Mouse (Mus musculus) bone marrow, adult 2 months (tissue): ENCODE measurements at regions not wholly inside any gene's neighbourhood (a gene's known extent, or its start where the extent isn't known, plus 50 kb on each side); places are given as distances from the start of the nearest gene placed in this dataset.

Experiments
- H3K27ac ChIP-seq: fragments of 200-500 bp; 2 replicates; pipeline ENCODE4 v1.5.1; 2012; ENCODE audit warnings: low read depth, mild to moderate bottlenecking, control low read depth, inconsistent platforms, low read length; ENCODE audit not compliant: control insufficient read depth, poor library complexity, insufficient read depth
- H3K4me1 ChIP-seq: fragments of 200-500 bp; 2 replicates; pipeline ENCODE4 v1.6.1; 2011; ENCODE audit warnings: low read length; ENCODE audit not compliant: control insufficient read depth, insufficient read depth
- H3K4me3 ChIP-seq: fragments of 200-500 bp; replicated peaks from 2 replicates; pipeline ENCODE3; 2011; ENCODE audit warnings: mild to moderate bottlenecking, low read depth, low read length, control low read depth; ENCODE audit not compliant: control insufficient read depth
- CTCF ChIP-seq: fragments of 200-500 bp; IDR thresholded peaks from 2 replicates; pipeline ENCODE4 v1.5.1; 2011; ENCODE audit warnings: low read length, control low read depth; ENCODE audit not compliant: control insufficient read depth, insufficient read depth
- POLR2A ChIP-seq: fragments of 200-500 bp; IDR thresholded peaks from 2 replicates; pipeline ENCODE4 v1.6.1; 2011; ENCODE audit warnings: low read depth, mild to moderate bottlenecking, control low read depth, low read length, borderline replicate concordance; ENCODE audit not compliant: control insufficient read depth
- WGBS: fragments of 180-500 bp; shearing (Covaris S2); methylation state at CpG from one replicate; pipeline ENCODE4 v1.1.7; 2018; 5-methylcytosine and 5-hydroxymethylcytosine counted together

GRCm38 (mm10) chr3:148537669-148538271 is 452.6 kb downstream of the Adgrl2 start:
- TF ChIP-seq CTCF: no peak
- no peaks in the 10 kb centered on the region for H3K4me1 ChIP-seq
- 86% methylated on average over 4 of the region's 4 CpGs for WGBS
- H3K27ac ChIP-seq: no peak overlapping the region
- no peak overlapping the region for H3K4me3 ChIP-seq

GRCm38 (mm10) chr3:148529893-148530292 is 460.5 kb downstream of the Adgrl2 start:
- Histone ChIP-seq H3K4me3 (no peak overlapping the region), H3K27ac (no peak overlapping the region), H3K4me1 (no peaks in the 10 kb centered on the region)
- 75% methylated on average over 2 of the region's 2 CpGs for WGBS
- TF ChIP-seq POLR2A (no peak), CTCF (no peak)

GRCm38 (mm10) chr3:148510381-148510780 is 480.0 kb downstream of the Adgrl2 start:
- no peaks in the 10 kb centered on the region for H3K4me1 ChIP-seq
- TF ChIP-seq CTCF (no peak), POLR2A (no peak)
- 3% methylated on average over 5 of the region's 5 CpGs for whole genome bisulfite sequencing
- no peak overlapping the region for H3K27ac ChIP-seq
- H3K4me3 ChIP-seq: no peak overlapping the region

GRCm38 (mm10) chr3:148504928-148505327 is 485.4 kb downstream of the Adgrl2 start:
- Histone ChIP-seq H3K4me1 (peaks cover 1% of the 10 kb centered on the region; the same call in 1 of the 2 replicates), H3K27ac (no peak overlapping the region), H3K4me3 (no peak overlapping the region)
- 34% methylated on average over 2 of the region's 2 CpGs for WGBS
- TF ChIP-seq POLR2A: no peak
- TF ChIP-seq CTCF: no peak

GRCm38 (mm10) chr3:148503432-148503831 is 486.9 kb downstream of the Adgrl2 start:
- TF ChIP-seq POLR2A: no peak
- TF ChIP-seq CTCF: no peak
- no peak overlapping the region for H3K4me3 ChIP-seq
- peaks cover 1% of the 10 kb centered on the region; the same call in 1 of the 2 replicates for H3K4me1 ChIP-seq
- WGBS: 57% methylated on average over 1 of the region's 1 CpGs
- H3K27ac ChIP-seq: no peak overlapping the region

GRCm38 (mm10) chr3:148501801-148502200 is 488.6 kb downstream of the Adgrl2 start:
- WGBS: 88% methylated on average over 3 of the region's 3 CpGs
- H3K27ac ChIP-seq: no peak overlapping the region
- TF ChIP-seq CTCF: no peak
- no peak for TF ChIP-seq POLR2A
- no peak overlapping the region for H3K4me3 ChIP-seq
- peaks cover 1% of the 10 kb centered on the region; the same call in 1 of the 2 replicates for H3K4me1 ChIP-seq

- no peak overlapping the region for H3K27ac ChIP-seq
- WGBS: 3% methylated on average over 5 of the region's 5 CpGs
- H3K4me3 ChIP-seq: no peak overlapping the region
- no peaks in the 10 kb centered on the region for H3K4me1 ChIP-seq
- TF ChIP-seq CTCF: no peak
- no peak for TF ChIP-seq POLR2A
Measured at GRCm38 (mm10) chr3:148496672-148497071, 493.7 kb downstream of the Adgrl2 start.

- H3K4me1 ChIP-seq: peaks cover 1% of the 10 kb centered on the region; the same call in 1 of the 2 replicates
- no peak overlapping the region for H3K4me3 ChIP-seq
- WGBS: 22% methylated on average over 3 of the region's 3 CpGs
- no peak overlapping the region for H3K27ac ChIP-seq
- TF ChIP-seq CTCF: no peak
- no peak for TF ChIP-seq POLR2A
Measured at GRCm38 (mm10) chr3:148491287-148491686, 499.1 kb downstream of the Adgrl2 start.

GRCm38 (mm10) chr3:148489201-148489600 is 501.2 kb downstream of the Adgrl2 start:
- 71% methylated on average over 4 of the region's 4 CpGs for WGBS
- no peak overlapping the region for H3K27ac ChIP-seq
- no peak for TF ChIP-seq CTCF
- no peak for TF ChIP-seq POLR2A
- no peak overlapping the region for H3K4me3 ChIP-seq
- peaks cover 1% of the 10 kb centered on the region; the same call in 1 of the 2 replicates for H3K4me1 ChIP-seq
